16 mouse cellular contexts compared by ENCODE assay signal in genomic region chr3:86760474-86760873, GRCm38 (mm10).
DNase-seq lines count a peak whose midpoint lies in the region; ATAC-seq lines count a peak whose summit lies in the region.
"Had no signal": no experiment of that assay in that cellular context is flagged by ENCODE, and none has a peak within 500 bp of the region (broad histone marks: within the 10 kb centered on the region; RNA-seq: fewer than 3 reads in every experiment).

No protein-coding gene starts in this region.

- H3K9ac ChIP-seq in embryonic facial prominence, embryonic 13.5 days: peak overlapping the region; percentile 67
- 0 out of 2 replicates have a peak overlapping the region, but pooled peaks have one; percentile 23 for H3K9ac ChIP-seq in limb, embryonic 12.5 days (replicated peaks)
- H3K9ac ChIP-seq: forebrain, postnatal 0 days; limb, embryonic 15.5 days; lung, embryonic 15.5 days had no signal

- peak; percentile 44 for DNase-seq in forelimb bud, embryonic 11.5 days (ENCODE audit: low read depth, low spot score)
- peak; percentile 41 for DNase-seq in retina, embryonic 14.5 days (ENCODE audit: low spot score)
- no peak for DNase-seq in layer of hippocampus, postnatal 25 days (ENCODE audit: extremely low spot score in 1 of 2, low spot score in 1 of 2)
- no peak for DNase-seq in layer of hippocampus, postnatal 36 days
- DNase-seq: adrenal gland, postnatal 14 days; cerebellum, postnatal 14 days; forebrain, postnatal 0 days; heart, postnatal 10 days; kidney, adult 9 months; thymus, postnatal 4 days had no signal

- ATAC-seq in embryonic facial prominence, embryonic 13.5 days (ENCODE audit: insufficient number of reproducible peaks, insufficient read depth, low FRiP score, low TSS enrichment, low read depth): no peak
- no peak for ATAC-seq in limb, embryonic 12.5 days (ENCODE audit: insufficient number of reproducible peaks, insufficient read depth, low FRiP score, low TSS enrichment, low read depth)
- no peak for ATAC-seq in megakaryocyte, adult 5-6 weeks (ENCODE audit: poor library complexity, severe bottlenecking)
- ATAC-seq: forebrain, postnatal 0 days had no signal

- H3K27ac ChIP-seq in embryonic facial prominence, embryonic 13.5 days: peak overlapping the region; percentile 90
- peak overlapping the region; percentile 81 for H3K27ac ChIP-seq in limb, embryonic 12.5 days
- H3K27ac ChIP-seq: lung, embryonic 15.5 days had no signal

- H3K4me3 ChIP-seq in embryonic facial prominence, embryonic 13.5 days: no peak overlapping the region
- no peak overlapping the region for H3K4me3 ChIP-seq in limb, embryonic 12.5 days (replicated peaks)
- H3K4me3 ChIP-seq: limb, embryonic 15.5 days; lung, embryonic 15.5 days had no signal

- H3K4me1 ChIP-seq in embryonic facial prominence, embryonic 13.5 days: peaks cover 18% of the 10 kb centered on the region
- H3K4me1 ChIP-seq in limb, embryonic 12.5 days (replicated peaks): peaks cover 21% of the 10 kb centered on the region
- H3K4me1 ChIP-seq: limb, embryonic 15.5 days; lung, embryonic 15.5 days had no signal

- no peaks in the 10 kb centered on the region for H3K36me3 ChIP-seq in embryonic facial prominence, embryonic 13.5 days
- 0 out of 2 replicates have a peak, but pooled peaks cover 4% of the 10 kb centered on the region for H3K36me3 ChIP-seq in limb, embryonic 12.5 days
- H3K36me3 ChIP-seq: limb, embryonic 15.5 days; lung, embryonic 15.5 days had no signal

- no peaks in the 10 kb centered on the region for H3K27me3 ChIP-seq in embryonic facial prominence, embryonic 13.5 days
- H3K27me3 ChIP-seq in limb, embryonic 12.5 days: no peaks in the 10 kb centered on the region
- H3K27me3 ChIP-seq: CH12.LX; limb, embryonic 15.5 days; lung, embryonic 15.5 days had no signal

- peak overlapping the region; percentile 45 for H3K4me2 ChIP-seq in embryonic facial prominence, embryonic 13.5 days
- H3K4me2 ChIP-seq in limb, embryonic 12.5 days: peak overlapping the region; percentile 28
- H3K4me2 ChIP-seq: limb, embryonic 15.5 days; lung, embryonic 15.5 days had no signal

- 52% methylated on average over 7 of the region's 7 CpGs for WGBS in embryonic facial prominence, embryonic 13.5 days
- 43% methylated on average over 7 of the region's 7 CpGs for WGBS in limb, embryonic 12.5 days

- H3K9me3 ChIP-seq in embryonic facial prominence, embryonic 13.5 days: no peaks in the 10 kb centered on the region
- no peaks in the 10 kb centered on the region for H3K9me3 ChIP-seq in limb, embryonic 12.5 days
- H3K9me3 ChIP-seq: limb, embryonic 15.5 days; lung, embryonic 15.5 days had no signal

Comparison
In these comparisons a context has a peak if more than half of its experiments do, and no peak if none do; other contexts are left out.
1. DNase-seq: peak in forelimb bud, embryonic 11.5 days (single experiment) and retina, embryonic 14.5 days (single experiment); none in layer of hippocampus, postnatal 25 days (0 of 2) and layer of hippocampus, postnatal 36 days (0 of 2).